Mouse (Mus musculus) liver, adult 2 months (tissue): Measurements from ENCODE around the gene Arhgef2. TPM values are rescaled to one million over a fixed set of nuclear protein-coding genes. Genes with fewer than 3 reads are reported as not detected.
A peak's percentile ranks its signal among the peaks of the same experiment; 100 is the strongest.
"Not testable (repeated sequence)": the region's sequence is repeated elsewhere in the genome, so short reads cannot be mapped to it uniquely, and the experiment has no call there.

Experiments used
- DNase-seq: peaks from one replicate; pipeline ENCODE4 v3.0.0-alpha.2; 2011; ENCODE audit warnings: low read depth, low spot score; ENCODE audit errors: extremely low read depth
- H3K27ac ChIP-seq: fragments of 200-500 bp; replicated peaks from 2 replicates; pipeline ENCODE4 v1.5.1; 2012; ENCODE audit warnings: low read depth, mild to moderate bottlenecking, control low read depth, inconsistent platforms, low read length; ENCODE audit not compliant: insufficient read depth
- H3K27me3 ChIP-seq: fragments of 200-500 bp; 2 replicates; pipeline ENCODE4 v1.6.1; 2012; ENCODE audit warnings: mild to moderate bottlenecking, moderate library complexity, low read length, inconsistent platforms; ENCODE audit not compliant: control insufficient read depth, insufficient read depth
- H3K36me3 ChIP-seq: fragments of 200-500 bp; 2 replicates; pipeline ENCODE4 v1.6.1; 2012; ENCODE audit warnings: low read length, inconsistent platforms; ENCODE audit not compliant: control insufficient read depth, insufficient read depth
- H3K4me1 ChIP-seq: fragments of 200-500 bp; 2 replicates; pipeline ENCODE4 v1.6.1; 2011; ENCODE audit warnings: low read length; ENCODE audit not compliant: control insufficient read depth, insufficient read depth
- H3K4me3 ChIP-seq: fragments of 200-500 bp; 2 replicates; pipeline ENCODE4 v1.5.1; 2011; ENCODE audit warnings: low read depth, mild to moderate bottlenecking, control low read depth, low read length, moderate library complexity; ENCODE audit not compliant: insufficient read depth
- H3K79me2 ChIP-seq: fragments of 200-500 bp; 2 replicates; pipeline ENCODE4 v1.6.1; 2012; ENCODE audit warnings: inconsistent platforms, mild to moderate bottlenecking, low read length, moderate library complexity; ENCODE audit not compliant: control insufficient read depth, insufficient read depth
- H3K9ac ChIP-seq: fragments of 200-500 bp; 2 replicates; pipeline ENCODE4 v1.6.1; 2012; ENCODE audit warnings: low read depth, mild to moderate bottlenecking, control low read depth, inconsistent platforms, low read length
- CTCF ChIP-seq: fragments of 200-500 bp; IDR thresholded peaks from 2 replicates; pipeline ENCODE4 v1.5.1; 2011; ENCODE audit warnings: low read depth, low read length, control low read depth
- POLR2A ChIP-seq: fragments of 200-500 bp; IDR thresholded peaks from 2 replicates; pipeline ENCODE4 v1.6.1; 2011; ENCODE audit warnings: low read length, control low read depth; ENCODE audit not compliant: insufficient read depth; ENCODE audit errors: extremely low read depth
- WGBS: fragments of 180-500 bp; shearing (Covaris S2); methylation state at CpG from one replicate; pipeline ENCODE4 v1.1.7; 2018; 5-methylcytosine and 5-hydroxymethylcytosine counted together
- polyA plus RNA-seq: library from polyadenylated mRNA; depleted of rRNA; stranded (reverse); fragments of >200 nt; gene quantifications from 2 replicates; pipeline ENCODE4 v1.2.3, GENCODE M21; 2012; rRNA removed
- total RNA-seq: library from RNA; depleted of rRNA; stranded (reverse); fragments of >200 nt; gene quantifications from 2 replicates; pipeline ENCODE4 v1.2.3, GENCODE M21; 2014; rRNA removed

Arhgef2 gene
- total RNA-seq (2.7 and 3.6 TPM in 2 replicates), polyA plus RNA-seq (3.6 and 4.9 TPM in 2 replicates)

GRCm38 (mm10) chr3:88605666-88606065 is at the start of gene Arhgef2:
Gene Arhgef2 (plus strand): TSS chr3:88605966.
- not testable (repeated sequence) for H3K4me1 ChIP-seq

GRCm38 (mm10) chr3:88556616-88557015 is 49.1 kb upstream of the Arhgef2 start:
- Histone ChIP-seq H3K4me1 (peaks cover 3% of the 10 kb centered on the region), H3K9ac (no peak overlapping the region), H3K79me2 (peaks cover 10% of the 10 kb centered on the region; the same call in 1 of the 2 replicates), H3K27ac (no peak overlapping the region), H3K27me3 (no peaks in the 10 kb centered on the region), H3K4me3 (no peak overlapping the region), H3K36me3 (peaks cover 18% of the 10 kb centered on the region; the same call in 1 of the 2 replicates)
- WGBS, result 95% methylated on average over 8 of the region's 8 CpGs
- no peak for TF ChIP-seq POLR2A
- TF ChIP-seq CTCF, result no peak
- no peak for DNase-seq

More at GRCm38 (mm10) chr3:88605666-88606065, at the start of gene Arhgef2:
- WGBS, result 95% methylated on average over 2 of the region's 2 CpGs
- not testable (repeated sequence) for H3K27ac ChIP-seq, DNase-seq, H3K79me2 ChIP-seq, H3K27me3 ChIP-seq, H3K4me3 ChIP-seq, H3K36me3 ChIP-seq, H3K9ac ChIP-seq

GRCm38 (mm10) chr3:88559596-88559995 is 46.2 kb upstream of the Arhgef2 start:
- Histone ChIP-seq H3K4me3 (no peak overlapping the region), H3K27ac (no peak overlapping the region), H3K4me1 (peaks cover 12% of the 10 kb centered on the region), H3K36me3 (peaks cover 18% of the 10 kb centered on the region; the same call in 1 of the 2 replicates), H3K27me3 (no peaks in the 10 kb centered on the region), H3K9ac (no peak overlapping the region), H3K79me2 (peaks cover 5% of the 10 kb centered on the region; the same call in 1 of the 2 replicates)
- 96% methylated on average over 9 of the region's 9 CpGs for WGBS
- no peak for DNase-seq
- no peak for TF ChIP-seq POLR2A
- TF ChIP-seq CTCF, result no peak

- no peak for DNase-seq
- Histone ChIP-seq H3K4me3 (no peak overlapping the region), H3K27me3 (no peaks in the 10 kb centered on the region), H3K9ac (no peak overlapping the region), H3K36me3 (peaks cover 21% of the 10 kb centered on the region), H3K79me2 (no peaks in the 10 kb centered on the region), H3K27ac (no peak overlapping the region), H3K4me1 (peaks cover 20% of the 10 kb centered on the region)
- 83% methylated on average over 4 of the region's 4 CpGs for WGBS
- no peak for TF ChIP-seq POLR2A
- no peak for TF ChIP-seq CTCF
Measured at GRCm38 (mm10) chr3:88561989-88562388, 43.8 kb upstream of the Arhgef2 start.

GRCm38 (mm10) chr3:88563442-88563841 is 42.3 kb upstream of the Arhgef2 start:
- H3K27me3 ChIP-seq, result no peaks in the 10 kb centered on the region
- peaks cover 19% of the 10 kb centered on the region for H3K36me3 ChIP-seq
- H3K27ac ChIP-seq, result 0 out of 2 replicates have a peak overlapping the region, but pooled peaks have one; percentile 9
- H3K4me1 ChIP-seq, result peaks cover 28% of the 10 kb centered on the region
- 40% methylated on average over 4 of the region's 4 CpGs for WGBS
- H3K4me3 ChIP-seq, result no peak overlapping the region
- TF ChIP-seq CTCF (no peak), POLR2A (no peak)
- H3K79me2 ChIP-seq, result no peaks in the 10 kb centered on the region
- no peak overlapping the region for H3K9ac ChIP-seq
- DNase-seq, result no peak

- Histone ChIP-seq H3K4me3 (no peak overlapping the region), H3K9ac (no peak overlapping the region), H3K79me2 (no peaks in the 10 kb centered on the region), H3K27me3 (no peaks in the 10 kb centered on the region), H3K27ac (0 out of 2 replicates have a peak overlapping the region, but pooled peaks have one; percentile 9), H3K4me1 (peaks cover 33% of the 10 kb centered on the region), H3K36me3 (peaks cover 17% of the 10 kb centered on the region)
- WGBS, result 23% methylated on average over 7 of the region's 7 CpGs
- TF ChIP-seq CTCF, result no peak
- TF ChIP-seq POLR2A, result no peak
- DNase-seq, result peak; percentile 98
Measured at GRCm38 (mm10) chr3:88563966-88564365, 41.8 kb upstream of the Arhgef2 start.
